Mouse (Mus musculus) left cerebral cortex, adult 8-10 months (tissue): ENCODE measurements at regions not wholly inside any gene's neighbourhood (a gene's known extent, or its start where the extent isn't known, plus 50 kb on each side); places are given as distances from the start of the nearest gene placed in this dataset.
A peak's percentile ranks its signal among the peaks of the same experiment; 100 is the strongest.
"Not testable (repeated sequence)": the region's sequence is repeated elsewhere in the genome, so short reads cannot be mapped to it uniquely, and the experiment has no call there.

ENCODE experiments used
- DNase-seq, 2 experiments: peaks; one replicate each; pipeline ENCODE4 v3.0.0; 2022; ENCODE audit warnings: low spot score in 2 of 2

- DNase-seq: no peak
Observed at GRCm38 (mm10) chr12:113332226-113332625, 146.5 kb downstream of the Tmem121 start.

DNA sequence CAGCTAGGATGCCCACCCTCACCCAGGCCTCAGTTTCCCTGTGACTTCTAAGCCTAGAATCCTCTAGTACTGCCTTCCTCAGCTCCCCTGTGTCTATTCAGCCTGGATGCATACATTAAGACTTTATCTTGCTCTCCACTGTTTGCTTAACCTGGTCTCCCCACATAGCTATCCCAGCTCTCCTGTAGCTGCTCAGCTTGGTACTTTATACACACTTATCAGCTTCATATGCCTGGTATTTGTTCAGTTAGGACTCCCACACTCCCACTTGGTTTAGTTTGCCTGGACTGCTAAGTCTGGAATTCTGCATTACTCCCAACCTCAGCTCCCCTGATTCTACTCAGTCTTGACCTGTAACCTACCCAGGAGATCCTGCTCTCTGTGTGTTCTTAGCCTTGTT, 147.7 kb downstream of the Tmem121 start:
- DNase-seq: no peak

- DNase-seq: not testable (repeated sequence)
Observed at GRCm38 (mm10) chr12:113333853-113334252, 148.1 kb downstream of the Tmem121 start.

DNA sequence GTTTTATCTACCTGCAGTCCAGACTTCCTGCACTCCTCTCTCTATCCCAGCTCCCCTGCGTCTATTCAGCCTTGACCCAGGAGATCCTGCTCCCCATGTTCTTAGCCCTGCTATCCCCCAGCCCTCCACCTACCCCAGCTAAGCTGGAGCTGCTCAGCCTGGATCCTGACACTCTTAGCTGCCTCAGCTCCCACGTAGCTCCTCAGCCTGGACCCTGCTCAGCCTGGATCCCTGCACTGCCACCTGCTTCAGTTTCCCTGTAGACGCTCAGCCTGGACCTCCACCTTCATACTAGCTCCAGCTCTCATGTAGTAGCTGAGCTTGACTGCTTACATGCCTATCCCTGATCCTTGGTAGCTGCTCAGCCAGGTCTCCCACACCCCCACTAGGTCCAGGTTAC, 151.5 kb downstream of the Tmem121 start:
- no peak for DNase-seq

DNA sequence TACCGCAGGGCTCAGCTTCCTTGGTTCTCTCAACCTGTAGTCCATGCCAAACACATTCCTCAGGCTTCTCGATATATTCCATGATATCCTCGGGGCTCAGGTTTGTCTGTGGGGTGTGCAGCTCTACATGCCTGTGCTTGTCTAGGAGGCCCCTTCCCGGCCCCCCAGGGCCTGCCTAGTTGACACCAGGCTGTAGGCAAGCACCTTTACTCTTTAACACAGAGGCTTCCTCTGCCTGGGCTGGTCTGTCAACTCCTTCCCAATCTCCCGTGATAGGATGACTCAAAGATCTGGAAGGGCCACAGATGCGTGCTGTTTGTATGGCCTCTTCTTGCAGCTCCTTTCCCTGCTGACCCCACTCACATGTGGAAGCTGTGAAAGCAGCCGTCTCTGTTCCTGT, 150.4 kb upstream of the Adam6b start:
- DNase-seq: no peak

GRCm38 (mm10) chr12:113341046-113341445, 148.3 kb upstream of the Adam6b start:
- DNase-seq: no peak

DNA sequence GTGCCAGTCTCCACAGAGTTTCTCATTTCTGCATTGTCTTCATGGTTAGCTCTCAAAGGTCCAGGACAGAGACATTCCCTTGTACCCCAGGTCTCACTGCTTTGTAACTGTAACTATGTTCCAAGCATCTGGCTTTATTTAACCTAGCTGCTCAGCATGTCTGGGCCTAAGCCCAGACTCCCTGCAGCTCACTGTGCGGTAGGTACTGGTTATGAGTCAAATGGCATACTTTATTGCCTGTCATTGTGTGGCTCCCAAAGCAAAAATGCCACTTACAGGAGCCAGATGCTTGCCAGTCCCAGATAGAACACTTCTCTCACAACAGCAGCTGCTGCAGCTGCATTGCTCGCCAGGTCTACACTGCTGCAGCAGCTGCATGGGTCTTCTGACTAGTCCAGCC, 134.2 kb upstream of the Adam6b start:
- no peak for DNase-seq

DNA sequence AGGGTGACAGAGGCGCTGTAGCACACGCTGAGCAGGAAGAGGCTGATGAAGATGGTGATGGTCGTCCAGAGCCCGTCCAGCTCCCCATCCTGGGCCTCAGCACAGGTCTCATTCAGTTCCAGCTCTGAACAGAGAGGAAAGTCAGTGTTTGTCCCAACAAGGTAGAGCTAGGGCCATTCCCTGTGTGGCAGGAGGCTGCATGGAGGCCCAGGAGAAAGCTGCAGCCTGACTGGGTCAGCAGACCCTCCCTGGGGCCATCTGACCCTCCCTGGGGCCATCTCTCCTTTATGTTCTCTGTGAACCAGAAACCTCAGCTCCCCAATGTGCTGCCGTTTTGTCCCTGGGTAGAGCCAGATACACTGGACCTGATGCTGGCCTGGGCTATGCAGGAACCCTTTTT, 131.2 kb upstream of the Adam6b start:
- DNase-seq: no peak

DNA sequence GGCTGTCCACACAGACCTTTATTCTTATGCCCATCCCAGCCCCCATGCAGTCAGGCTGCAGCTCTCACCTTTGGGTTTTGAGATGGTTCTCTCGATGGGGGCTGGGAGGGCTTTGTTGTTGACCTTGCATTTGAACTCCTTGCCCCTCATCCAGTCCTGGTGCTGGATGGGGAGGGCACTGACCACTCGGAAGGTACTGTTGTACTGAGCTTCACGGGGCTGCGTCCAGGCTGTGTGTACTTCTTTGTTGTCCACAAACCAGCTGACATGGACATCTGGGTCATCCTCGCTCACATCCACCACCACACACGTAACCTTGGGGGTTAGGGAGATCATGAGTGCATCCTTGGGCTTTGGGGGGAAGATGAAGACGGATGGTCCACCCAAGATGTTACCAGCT, 129.3 kb upstream of the Adam6b start:
- DNase-seq: no peak

GRCm38 (mm10) chr12:113362409-113363038, 126.8 kb upstream of the Adam6b start:
- DNase-seq: no peak

GRCm38 (mm10) chr12:113364023-113364422, 125.3 kb upstream of the Adam6b start:
- DNase-seq: no peak

DNA sequence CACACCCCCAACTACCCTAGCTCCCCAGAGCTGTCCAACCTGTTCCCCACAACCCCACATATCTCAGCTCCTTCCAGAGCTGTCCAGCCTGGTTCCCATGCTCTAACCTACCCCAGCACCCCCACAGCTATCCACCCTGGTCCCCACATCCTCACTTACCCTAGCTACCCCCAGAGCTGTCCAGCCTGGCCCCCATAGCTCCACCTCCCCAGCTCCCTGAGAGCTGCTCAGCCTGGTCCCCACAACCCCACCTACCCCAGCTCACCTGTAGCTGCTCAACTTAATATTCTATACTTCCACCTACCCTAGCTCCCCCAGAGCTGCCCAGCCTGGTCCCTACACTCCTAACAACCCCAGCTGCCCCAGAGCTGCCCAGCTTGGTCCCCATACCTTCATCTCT, 124.9 kb upstream of the Adam6b start:
- no peak for DNase-seq

DNA sequence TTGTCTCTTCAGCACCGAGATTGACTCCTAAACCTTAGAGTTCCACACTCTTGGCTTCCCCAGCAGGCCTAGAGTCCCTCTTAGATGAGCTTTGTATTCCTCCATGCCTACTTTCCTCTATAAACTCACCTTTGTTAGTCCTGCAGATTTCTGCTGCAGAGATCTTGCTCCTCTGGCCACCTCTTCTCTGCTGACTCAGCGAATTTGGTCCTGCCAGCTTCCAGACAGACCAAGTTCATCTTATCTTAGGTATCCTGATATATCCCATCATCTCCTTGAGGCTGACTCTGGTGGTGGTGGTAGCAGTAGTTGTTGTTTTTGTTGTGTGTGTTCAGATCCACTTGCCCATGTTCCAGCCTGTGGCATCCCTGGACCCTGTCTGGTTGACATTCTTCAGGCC, 123.5 kb upstream of the Adam6b start:
- no peak for DNase-seq

DNA sequence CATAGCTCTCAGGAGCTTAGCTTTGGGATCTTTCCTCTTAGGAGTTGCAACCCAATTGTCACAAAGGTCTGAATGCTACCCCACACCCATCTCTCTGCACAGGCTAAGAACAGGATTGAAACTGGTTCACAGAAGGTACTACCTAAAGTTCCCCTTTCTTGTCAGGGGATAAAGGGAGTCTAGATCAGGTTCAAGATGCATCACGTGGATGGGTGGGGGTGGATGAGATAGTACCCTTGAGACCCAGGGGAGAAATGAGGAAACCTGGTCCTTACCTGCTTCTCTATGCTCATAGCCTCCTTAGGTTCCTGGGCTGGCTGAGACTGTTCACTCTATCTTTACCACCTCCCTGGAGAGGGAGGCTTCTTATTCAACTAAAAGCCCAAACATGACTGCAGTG, 122.9 kb upstream of the Adam6b start:
- DNase-seq: no peak

DNA sequence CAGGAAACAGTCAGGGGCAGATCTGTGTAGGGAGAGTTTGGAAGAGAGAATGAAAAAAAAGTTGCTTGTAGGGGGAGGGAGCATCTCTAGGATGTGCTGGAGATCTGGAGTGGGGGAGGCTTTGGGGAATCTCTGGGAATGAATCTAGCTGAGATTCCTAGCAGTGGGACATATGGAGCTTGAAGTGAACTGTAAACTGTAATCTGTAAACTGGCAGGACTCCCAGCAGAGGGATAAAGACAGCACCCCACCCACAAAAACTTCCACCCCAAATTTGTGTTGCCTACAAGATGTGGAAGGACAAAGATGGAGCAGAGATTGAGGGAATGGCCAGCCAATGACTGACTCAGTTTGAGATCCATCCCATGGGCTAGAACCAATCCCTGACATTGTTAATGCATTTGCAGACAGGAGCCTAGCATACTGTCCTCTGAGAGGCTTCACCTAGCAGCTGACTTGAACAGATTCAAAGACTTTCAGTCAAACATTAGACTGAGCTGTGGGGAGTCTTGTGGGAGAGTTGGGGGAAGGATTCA, 87.7 kb upstream of the Adam6b start:
- DNase-seq: peak; percentile 4 to 75

DNA sequence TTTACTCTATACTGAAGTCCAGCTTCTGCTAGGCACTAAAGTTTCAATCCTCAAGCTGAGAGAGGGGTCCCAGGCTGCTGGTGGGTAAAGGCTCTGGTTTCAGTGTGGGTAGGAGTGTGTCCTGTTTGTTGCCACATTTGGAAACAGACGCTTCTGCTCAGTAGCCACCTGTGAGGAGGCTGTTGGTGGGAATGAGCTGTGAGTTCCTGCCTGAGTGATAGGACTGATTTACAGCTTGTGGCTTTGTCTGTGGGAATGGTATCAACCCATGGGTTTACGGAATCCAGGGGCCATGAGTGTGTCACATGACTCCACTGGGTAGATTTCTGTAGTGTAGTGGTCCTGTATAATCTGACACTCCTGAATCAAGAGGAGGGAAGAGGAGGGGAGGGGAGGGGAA, 86.5 kb upstream of the Adam6b start:
- no peak for DNase-seq

DNA sequence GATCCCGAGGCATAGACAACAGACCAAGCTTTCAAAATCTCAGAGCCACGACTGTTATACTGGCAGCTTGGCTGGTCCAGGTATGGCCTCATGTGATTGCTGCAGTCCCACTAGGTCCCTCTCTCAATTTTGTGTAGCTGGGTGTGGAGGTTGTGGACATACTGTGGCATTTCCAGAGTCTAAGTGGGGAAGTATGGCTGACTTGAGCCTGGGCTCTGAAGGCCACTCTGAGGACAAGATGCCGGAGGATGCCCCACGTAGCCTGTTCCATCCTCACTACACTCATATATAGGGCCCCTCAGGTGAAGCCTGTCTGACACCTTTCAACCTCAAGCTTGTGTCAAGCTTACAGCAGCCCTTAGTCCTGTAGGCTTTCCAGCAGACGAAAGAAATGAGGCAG, 78.2 kb upstream of the Adam6b start:
- DNase-seq: no peak

DNA sequence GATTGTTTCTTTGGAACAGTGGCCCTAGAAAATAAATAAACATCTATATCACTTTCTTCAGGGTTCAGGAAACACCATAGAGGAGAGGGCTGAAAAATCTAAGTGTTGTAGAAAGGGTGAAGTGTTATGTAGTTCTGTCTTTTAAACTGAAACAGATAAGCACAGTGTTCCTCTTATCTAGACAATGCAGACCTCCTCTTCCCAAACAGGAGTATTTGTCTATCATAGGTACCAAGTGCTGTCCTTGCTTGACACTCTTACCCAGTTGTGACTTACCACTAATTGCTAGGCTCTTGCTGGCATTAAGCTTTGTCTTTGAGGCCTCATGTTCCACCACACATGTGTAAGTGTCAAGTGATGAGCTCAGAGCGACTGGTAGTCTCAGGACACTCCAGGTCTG, 75.3 kb upstream of the Adam6b start:
- DNase-seq: no peak

- no peak for DNase-seq
Observed at GRCm38 (mm10) chr12:113417521-113417920, 71.8 kb upstream of the Adam6b start.

GRCm38 (mm10) chr12:113418731-113419402, 70.4 kb upstream of the Adam6b start:
- no peak for DNase-seq

DNA sequence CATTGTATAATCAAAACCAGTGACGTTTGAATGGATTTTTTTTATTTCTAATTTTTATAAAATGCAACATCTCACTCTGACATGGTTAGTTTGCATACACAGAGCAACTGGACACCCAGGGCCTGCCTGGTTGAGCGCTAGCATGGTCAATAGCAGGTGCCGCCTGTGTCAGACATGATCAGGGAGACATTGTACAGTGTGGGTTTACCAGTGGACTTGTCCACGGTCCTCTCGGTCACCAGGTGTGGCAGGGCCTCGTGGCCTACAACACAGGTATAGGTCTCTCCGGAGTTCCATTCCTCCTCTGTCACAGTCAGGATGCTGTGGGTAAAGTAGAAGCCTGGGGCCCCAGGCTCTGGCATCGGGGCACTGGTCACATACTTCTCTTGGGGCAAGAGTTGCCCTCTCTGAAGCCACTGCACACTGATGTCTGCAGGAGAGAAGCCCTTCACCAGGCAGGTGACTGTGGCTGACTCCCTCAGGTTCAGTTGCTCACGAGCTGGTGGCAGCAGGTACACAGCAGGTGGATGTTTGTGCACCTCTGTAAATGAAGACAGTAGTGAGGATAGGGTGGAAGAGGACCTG, 68.5 kb upstream of the Adam6b start:
- DNase-seq: no peak

GRCm38 (mm10) chr12:113421716-113422595, 67.4 kb upstream of the Adam6b start:
- DNase-seq: no peak
